Mouse (Mus musculus): Measurements from ENCODE around the gene Med25.

The Med25 gene

GRCm38 (mm10) chr7:44862434-44862833 lies 30.1 kb downstream of the Med25 start:
- DNase-seq, result no peak

GRCm38 (mm10) chr7:44861429-44861816 lies 31.1 kb downstream of the Med25 start:
- DNase-seq, result no peak

GRCm38 (mm10) chr7:44860576-44861428 lies 31.7 kb downstream of the Med25 start:
- DNase-seq, result peak; percentile 89 to 91

- DNase-seq, result no peak
These were observed 32.6 kb downstream of the Med25 start for GRCm38 (mm10) chr7:44859896-44860295.

- DNase-seq, result peak; percentile 56 to 62
These were observed 34.6 kb downstream of the Med25 start for GRCm38 (mm10) chr7:44857905-44858304.

- DNase-seq, result peak; percentile 87 to 92
These were observed 35.4 kb downstream of the Med25 start, which contains the start of gene Pnkp for GRCm38 (mm10) chr7:44857042-44857552. Gene Pnkp, plus strand, starts transcription at chr7:44857139.

GRCm38 (mm10) chr7:44856265-44856916 lies 36.1 kb downstream of the Med25 start:
- DNase-seq, result no peak

- DNase-seq, result no peak
These were observed 37.5 kb downstream of the Med25 start for GRCm38 (mm10) chr7:44855036-44855435.

- DNase-seq, result peak; percentile 89 to 94
These were observed 38.0 kb downstream of the Med25 start for GRCm38 (mm10) chr7:44854356-44855031.

GRCm38 (mm10) chr7:44853596-44854355 lies 38.7 kb downstream of the Med25 start:
- DNase-seq, result peak in 1 of 2 experiments; percentile 47

GRCm38 (mm10) chr7:44853065-44853464 lies 39.4 kb downstream of the Med25 start:
- no peak for DNase-seq

- DNase-seq, result no peak
These were observed 40.1 kb downstream of the Med25 start for GRCm38 (mm10) chr7:44852259-44853027.

- DNase-seq, result no peak
These were observed 40.8 kb downstream of the Med25 start for GRCm38 (mm10) chr7:44851625-44852234.

- no peak for DNase-seq
These were observed 41.5 kb downstream of the Med25 start for GRCm38 (mm10) chr7:44850789-44851624.

GRCm38 (mm10) chr7:44850146-44850545 lies 42.4 kb downstream of the Med25 start:
- DNase-seq, result peak; percentile 87 to 92

- DNase-seq, result peak; percentile 91 to 95
These were observed 42.9 kb downstream of the Med25 start for GRCm38 (mm10) chr7:44849416-44850111.

GRCm38 (mm10) chr7:44848561-44849415 lies 43.7 kb downstream of the Med25 start, which contains the start of the genes Akt1s1 and Tbc1d17:
Gene Akt1s1, plus strand, starts transcription at chr7:44848991.
Gene Tbc1d17, minus strand, starts transcription at chr7:44849079.
- DNase-seq, result peak; percentile 97 to 98

GRCm38 (mm10) chr7:44847772-44848171 lies 44.7 kb downstream of the Med25 start:
- no peak for DNase-seq

Measured in kidney, postnatal 4 days (tissue).